Mouse (Mus musculus): ENCODE data around the gene Elmsan1. TPM values are rescaled to one million over a fixed set of nuclear protein-coding genes. Genes with fewer than 3 reads are reported as not detected.
"Not testable (repeated sequence)": the region's sequence is repeated elsewhere in the genome, so short reads cannot be mapped to it uniquely, and the experiment has no call there.

Gene Elmsan1
- polyA plus RNA-seq, 1 experiment from 2014 or later: 7.7 TPM

GRCm38 (mm10) chr12:84119584-84119983, 99.1 kb downstream of the Elmsan1 start:
- no peak overlapping the region for H3K9ac ChIP-seq
- H3K27me3 ChIP-seq (replicated peaks): no peaks in the 10 kb centered on the region
- no peak for ATAC-seq
- H3K27ac ChIP-seq: no peak overlapping the region
- H3K4me3 ChIP-seq (replicated peaks): no peak overlapping the region
- no peaks in the 10 kb centered on the region for H3K36me3 ChIP-seq
- H3K4me2 ChIP-seq (replicated peaks): no peak overlapping the region
- WGBS: 97% methylated on average over 5 of the region's 5 CpGs
- no peaks in the 10 kb centered on the region for H3K9me3 ChIP-seq
- H3K4me1 ChIP-seq (replicated peaks): peaks cover 8% of the 10 kb centered on the region; the same call in 1 of the 2 replicates

- Histone ChIP-seq H3K27me3 (replicated peaks) (no peaks in the 10 kb centered on the region), H3K4me2 (replicated peaks) (peak within 1 kb of the TSS; percentile 69), H3K4me1 (replicated peaks) (peaks cover 8% of the 10 kb centered on the region; the same call in 1 of the 2 replicates), H3K9me3 (no peaks in the 10 kb centered on the region), H3K4me3 (replicated peaks) (peak within 1 kb of the TSS; percentile 85), H3K27ac (peak within 1 kb of the TSS; percentile 23), H3K9ac (peak within 1 kb of the TSS; percentile 66), H3K36me3 (no peaks in the 10 kb centered on the region)
- 3% methylated on average over 32 of the region's 35 CpGs for WGBS
- ATAC-seq: peak; percentile 98
Observed at GRCm38 (mm10) chr12:84114153-84114994, 104.3 kb downstream of the Elmsan1 start, which contains the start of gene Dnal1. Gene Dnal1 (plus strand): TSS chr12:84114366.

GRCm38 (mm10) chr12:84113676-84114075, 105.0 kb downstream of the Elmsan1 start:
- Histone ChIP-seq H3K4me2 (replicated peaks) (peak overlapping the region; percentile 69), H3K36me3 (no peaks in the 10 kb centered on the region), H3K27me3 (replicated peaks) (no peaks in the 10 kb centered on the region), H3K4me1 (replicated peaks) (peaks cover 8% of the 10 kb centered on the region; the same call in 1 of the 2 replicates), H3K9ac (no peak overlapping the region), H3K9me3 (no peaks in the 10 kb centered on the region), H3K27ac (no peak overlapping the region), H3K4me3 (replicated peaks) (peak overlapping the region; percentile 85)
- 0 out of 2 replicates have a peak, but pooled peaks have one; percentile 12 for ATAC-seq
- WGBS: 44% methylated on average over 6 of the region's 6 CpGs

GRCm38 (mm10) chr12:84110814-84111213, 107.9 kb downstream of the Elmsan1 start:
- Histone ChIP-seq H3K4me3 (replicated peaks) (no peak overlapping the region), H3K4me1 (replicated peaks) (peaks cover 8% of the 10 kb centered on the region; the same call in 1 of the 2 replicates), H3K27ac (no peak overlapping the region), H3K9ac (no peak overlapping the region), H3K4me2 (replicated peaks) (no peak overlapping the region), H3K27me3 (replicated peaks) (no peaks in the 10 kb centered on the region), H3K36me3 (no peaks in the 10 kb centered on the region), H3K9me3 (no peaks in the 10 kb centered on the region)
- no peak for ATAC-seq
- 88% methylated on average over 4 of the region's 4 CpGs for WGBS

- no peak overlapping the region for H3K9ac ChIP-seq
- no peak overlapping the region for H3K4me2 ChIP-seq (replicated peaks)
- WGBS: 83% methylated on average over 1 of the region's 1 CpGs
- H3K27ac ChIP-seq: no peak overlapping the region
- H3K36me3 ChIP-seq: no peaks in the 10 kb centered on the region
- no peaks in the 10 kb centered on the region for H3K27me3 ChIP-seq (replicated peaks)
- H3K4me3 ChIP-seq (replicated peaks): no peak overlapping the region
- no peaks in the 10 kb centered on the region for H3K9me3 ChIP-seq
- ATAC-seq: no peak
- H3K4me1 ChIP-seq (replicated peaks): peaks cover 3% of the 10 kb centered on the region; the same call in 1 of the 2 replicates
Observed at GRCm38 (mm10) chr12:84109924-84110323, 108.8 kb downstream of the Elmsan1 start.

GRCm38 (mm10) chr12:84107692-84108091, 111.0 kb downstream of the Elmsan1 start:
- no peak overlapping the region for H3K9ac ChIP-seq
- no peak overlapping the region for H3K4me2 ChIP-seq (replicated peaks)
- no peak overlapping the region for H3K4me3 ChIP-seq (replicated peaks)
- no peaks in the 10 kb centered on the region for H3K27me3 ChIP-seq (replicated peaks)
- H3K9me3 ChIP-seq: no peaks in the 10 kb centered on the region
- no peak overlapping the region for H3K27ac ChIP-seq
- H3K4me1 ChIP-seq (replicated peaks): no peaks in the 10 kb centered on the region
- WGBS: 67% methylated on average over 1 of the region's 1 CpGs
- ATAC-seq: no peak
- H3K36me3 ChIP-seq: no peaks in the 10 kb centered on the region

GRCm38 (mm10) chr12:84107012-84107411, 111.7 kb downstream of the Elmsan1 start:
- WGBS: 69% methylated on average over 3 of the region's 3 CpGs
- no peak overlapping the region for H3K27ac ChIP-seq
- H3K9ac ChIP-seq: no peak overlapping the region
- H3K36me3 ChIP-seq: no peaks in the 10 kb centered on the region
- no peaks in the 10 kb centered on the region for H3K27me3 ChIP-seq (replicated peaks)
- H3K9me3 ChIP-seq: no peaks in the 10 kb centered on the region
- no peaks in the 10 kb centered on the region for H3K4me1 ChIP-seq (replicated peaks)
- no peak overlapping the region for H3K4me2 ChIP-seq (replicated peaks)
- ATAC-seq: no peak
- no peak overlapping the region for H3K4me3 ChIP-seq (replicated peaks)

- H3K4me1 ChIP-seq (replicated peaks): no peaks in the 10 kb centered on the region
- H3K27me3 ChIP-seq (replicated peaks): no peaks in the 10 kb centered on the region
- no peak overlapping the region for H3K27ac ChIP-seq
- no peak for ATAC-seq
- peak overlapping the region; percentile 88 for H3K4me2 ChIP-seq (replicated peaks)
- no peak overlapping the region for H3K9ac ChIP-seq
- peak overlapping the region; percentile 59 for H3K4me3 ChIP-seq (replicated peaks)
- H3K9me3 ChIP-seq: no peaks in the 10 kb centered on the region
- 55% methylated on average over 2 of the region's 2 CpGs for WGBS
- H3K36me3 ChIP-seq: no peaks in the 10 kb centered on the region
Observed at GRCm38 (mm10) chr12:84101493-84101845, 117.2 kb downstream of the Elmsan1 start.

GRCm38 (mm10) chr12:84100604-84101492, 117.8 kb downstream of the Elmsan1 start, which contains the start of gene Acot6:
Gene Acot6 (plus strand): TSS chr12:84100654.
- ATAC-seq: peak; percentile 84
- H3K27me3 ChIP-seq (replicated peaks); H3K36me3 ChIP-seq; H3K4me1 ChIP-seq (replicated peaks); H3K9me3 ChIP-seq: not testable (repeated sequence)
- H3K27ac ChIP-seq: peak within 1 kb of the TSS; percentile 60; the same call in 1 of the 2 replicates
- H3K9ac ChIP-seq: peak within 1 kb of the TSS; percentile 66
- H3K4me3 ChIP-seq (replicated peaks): peak within 1 kb of the TSS; percentile 59
- WGBS: under 1% methylated on average over 79 of the region's 80 CpGs
- H3K4me2 ChIP-seq (replicated peaks): peak within 1 kb of the TSS; percentile 88

GRCm38 (mm10) chr12:84100071-84100470, 118.6 kb downstream of the Elmsan1 start:
- WGBS: 62% methylated on average over 1 of the region's 1 CpGs
- Histone ChIP-seq H3K4me1 (replicated peaks) (no peaks in the 10 kb centered on the region), H3K4me3 (replicated peaks) (no peak overlapping the region; the same call in 1 of the 2 replicates), H3K9ac (no peak overlapping the region), H3K27me3 (replicated peaks) (no peaks in the 10 kb centered on the region), H3K4me2 (replicated peaks) (peak overlapping the region; percentile 88), H3K36me3 (no peaks in the 10 kb centered on the region), H3K27ac (no peak overlapping the region), H3K9me3 (no peaks in the 10 kb centered on the region)
- ATAC-seq: no peak

GRCm38 (mm10) chr12:84099605-84100004, 119.1 kb downstream of the Elmsan1 start:
- Histone ChIP-seq H3K9me3 (no peaks in the 10 kb centered on the region), H3K27ac (no peak overlapping the region), H3K4me3 (replicated peaks) (no peak overlapping the region), H3K36me3 (no peaks in the 10 kb centered on the region), H3K4me1 (replicated peaks) (no peaks in the 10 kb centered on the region), H3K27me3 (replicated peaks) (no peaks in the 10 kb centered on the region), H3K4me2 (replicated peaks) (no peak overlapping the region), H3K9ac (no peak overlapping the region)
- WGBS: 86% methylated on average over 2 of the region's 2 CpGs
- ATAC-seq: peak; percentile 71; the same call in 1 of the 2 replicates
